Mouse (Mus musculus) hindbrain, embryonic 16.5 days (tissue): Measurements from ENCODE around the gene Mast4. TPM values are rescaled to one million over a fixed set of nuclear protein-coding genes. Genes with fewer than 3 reads are reported as not detected.

ENCODE experiments used
- ATAC-seq: fragments of 200-750 bp; cut with Nextera tagmentation; 2 replicates; pipeline ENCODE4 v1.8.0; 2017; ENCODE audit warnings: moderate TSS enrichment, moderate library complexity
- H3K27ac ChIP-seq: fragments of 300-500 bp; sonication (generic); 2 replicates; pipeline ENCODE4 v1.5.1; 2014; ENCODE audit warnings: low read depth, mild to moderate bottlenecking, control low read depth, low read length, moderate library complexity
- H3K27me3 ChIP-seq: fragments of 300-500 bp; sonication (generic); replicated peaks from 2 replicates; pipeline ENCODE4 v1.6.1; 2014; ENCODE audit warnings: low read length; ENCODE audit not compliant: control insufficient read depth, insufficient read depth
- H3K36me3 ChIP-seq: fragments of 300-500 bp; sonication (generic); 2 replicates; pipeline ENCODE4 v1.6.1; 2014; ENCODE audit warnings: mild to moderate bottlenecking, low read length, moderate library complexity, mixed read lengths; ENCODE audit not compliant: control insufficient read depth, insufficient read depth
- H3K4me1 ChIP-seq: fragments of 300-500 bp; sonication (generic); 2 replicates; pipeline ENCODE4 v1.6.1; 2014; ENCODE audit warnings: low read depth, low read length; ENCODE audit not compliant: control insufficient read depth, insufficient read depth
- H3K4me2 ChIP-seq: fragments of 300-500 bp; sonication (generic); 2 replicates; pipeline ENCODE4 v1.6.1; 2014; ENCODE audit warnings: mild to moderate bottlenecking, low read length, control low read depth, moderate library complexity
- H3K4me3 ChIP-seq: fragments of 300-500 bp; sonication (generic); 2 replicates; pipeline ENCODE4 v1.5.1; 2014; ENCODE audit warnings: mild to moderate bottlenecking, low read length, control low read depth, moderate library complexity
- H3K9ac ChIP-seq: fragments of 300-500 bp; sonication (generic); 2 replicates; pipeline ENCODE4 v1.6.1; 2014; ENCODE audit warnings: low read depth, mild to moderate bottlenecking, control low read depth, low read length, moderate library complexity
- H3K9me3 ChIP-seq: fragments of 300-500 bp; sonication (generic); 2 replicates; pipeline ENCODE4 v1.6.1; 2014; ENCODE audit warnings: mild to moderate bottlenecking, low read length, moderate library complexity; ENCODE audit not compliant: control insufficient read depth
- WGBS: fragments of 180-500 bp; shearing (Covaris S2); extraction: QIAGEN DNeasy Blood & Tissue Kit; methylation state at CpG from one replicate; pipeline ENCODE4 v1.1.7; 2014; 5-methylcytosine and 5-hydroxymethylcytosine counted together
- polyA plus RNA-seq: library from polyadenylated mRNA; unstranded; fragments of >200 nt; fragmentation: Nextera tagmentation; extraction: Ambion mirVana; gene quantifications from 2 replicates; pipeline ENCODE4 v1.2.1, GENCODE M21; 2015

Mast4 gene
- polyA plus RNA-seq, 1 experiment from 2014 or later = 24.6 TPM

- no peaks in the 10 kb centered on the region; the same call in 1 of the 2 replicates for H3K4me1 ChIP-seq
- ATAC-seq = no peak
- no peaks in the 10 kb centered on the region for H3K27me3 ChIP-seq
- no peaks in the 10 kb centered on the region for H3K36me3 ChIP-seq
- no peaks in the 10 kb centered on the region for H3K9me3 ChIP-seq
- H3K9ac ChIP-seq = no peak overlapping the region
- WGBS = 75% methylated on average over 2 of the region's 2 CpGs
- H3K4me2 ChIP-seq = no peak overlapping the region
- H3K27ac ChIP-seq = no peak overlapping the region
- H3K4me3 ChIP-seq = no peak overlapping the region
Measured at GRCm38 (mm10) chr13:103131781-103132180, 202.5 kb downstream of the Mast4 start.

- no peaks in the 10 kb centered on the region for H3K9me3 ChIP-seq
- 42% methylated on average over 6 of the region's 6 CpGs for WGBS
- H3K4me3 ChIP-seq = no peak overlapping the region
- ATAC-seq = no peak
- no peaks in the 10 kb centered on the region for H3K36me3 ChIP-seq
- no peak overlapping the region for H3K4me2 ChIP-seq
- no peak overlapping the region for H3K9ac ChIP-seq
- H3K4me1 ChIP-seq = no peaks in the 10 kb centered on the region
- H3K27me3 ChIP-seq = no peaks in the 10 kb centered on the region
- H3K27ac ChIP-seq = no peak overlapping the region
Measured at GRCm38 (mm10) chr13:103129130-103129797, 205.0 kb downstream of the Mast4 start.

DNA sequence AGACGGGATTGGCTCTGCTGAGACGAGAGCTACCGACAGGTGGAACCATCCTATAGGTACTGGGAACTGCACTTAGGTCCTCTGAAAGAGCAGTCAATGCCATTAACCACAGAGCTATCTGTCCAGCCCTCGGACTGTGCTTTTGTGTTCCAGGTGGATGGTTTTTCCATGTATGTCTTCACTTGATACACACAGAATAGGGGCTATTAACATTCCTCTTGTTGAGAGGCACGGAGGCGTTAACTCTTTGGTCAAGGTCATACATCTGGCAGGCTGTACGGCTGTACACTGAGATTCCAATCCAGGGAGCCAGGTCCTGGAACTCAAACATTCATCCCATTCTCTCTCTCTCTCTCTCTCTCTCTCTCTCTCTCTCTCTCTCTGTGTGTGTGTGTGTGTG lies 205.6 kb downstream of the Mast4 start:
- no peaks in the 10 kb centered on the region for H3K27me3 ChIP-seq
- H3K9me3 ChIP-seq = no peaks in the 10 kb centered on the region
- no peaks in the 10 kb centered on the region for H3K36me3 ChIP-seq
- H3K4me1 ChIP-seq = no peaks in the 10 kb centered on the region
- no peak overlapping the region for H3K27ac ChIP-seq
- H3K4me3 ChIP-seq = no peak overlapping the region
- no peak for ATAC-seq
- no peak overlapping the region for H3K4me2 ChIP-seq
- no peak overlapping the region for H3K9ac ChIP-seq
- 57% methylated on average over 7 of the region's 7 CpGs for WGBS

DNA sequence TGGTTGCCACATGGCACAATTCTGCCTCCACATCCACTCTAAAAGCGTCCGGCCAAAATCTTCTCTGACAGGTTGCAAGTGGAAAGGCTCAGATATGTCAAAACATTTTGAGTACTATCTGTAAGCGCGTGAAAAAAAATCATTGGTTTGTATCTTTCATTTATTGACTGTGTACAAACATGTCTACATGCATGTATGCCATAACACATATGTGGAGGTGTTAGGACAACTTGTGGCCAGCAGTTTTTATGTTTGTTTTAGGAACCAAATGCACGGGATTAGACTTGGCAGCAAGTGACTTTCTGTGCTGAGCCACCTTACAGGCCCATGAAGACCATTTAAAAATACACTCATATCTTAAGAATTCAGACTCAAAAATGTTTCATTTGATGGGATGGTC lies 206.7 kb downstream of the Mast4 start:
- no peaks in the 10 kb centered on the region for H3K27me3 ChIP-seq
- H3K9ac ChIP-seq = no peak overlapping the region
- WGBS = 93% methylated on average over 5 of the region's 5 CpGs
- no peaks in the 10 kb centered on the region for H3K36me3 ChIP-seq
- no peak overlapping the region for H3K27ac ChIP-seq
- H3K4me2 ChIP-seq = no peak overlapping the region
- no peak overlapping the region for H3K4me3 ChIP-seq
- no peak for ATAC-seq
- no peaks in the 10 kb centered on the region for H3K4me1 ChIP-seq
- no peaks in the 10 kb centered on the region for H3K9me3 ChIP-seq

- Histone ChIP-seq H3K4me1 (peaks cover 7% of the 10 kb centered on the region), H3K27me3 (no peaks in the 10 kb centered on the region), H3K36me3 (no peaks in the 10 kb centered on the region), H3K4me3 (no peak overlapping the region), H3K9me3 (no peaks in the 10 kb centered on the region), H3K9ac (no peak overlapping the region), H3K27ac (no peak overlapping the region), H3K4me2 (no peak overlapping the region)
- no peak for ATAC-seq
- whole genome bisulfite sequencing = 94% methylated on average over 9 of the region's 9 CpGs
Measured at GRCm38 (mm10) chr13:103123716-103124115, 210.6 kb downstream of the Mast4 start.

GRCm38 (mm10) chr13:103121796-103122792 lies 212.2 kb downstream of the Mast4 start:
- WGBS = 39% methylated on average over 22 of the region's 22 CpGs
- Histone ChIP-seq H3K4me3 (no peak overlapping the region), H3K4me1 (peaks cover 7% of the 10 kb centered on the region), H3K27me3 (no peaks in the 10 kb centered on the region), H3K27ac (no peak overlapping the region), H3K4me2 (peak overlapping the region; percentile 19; the same call in 1 of the 2 replicates), H3K9ac (no peak overlapping the region), H3K9me3 (no peaks in the 10 kb centered on the region), H3K36me3 (no peaks in the 10 kb centered on the region)
- ATAC-seq = peak; percentile 63

DNA sequence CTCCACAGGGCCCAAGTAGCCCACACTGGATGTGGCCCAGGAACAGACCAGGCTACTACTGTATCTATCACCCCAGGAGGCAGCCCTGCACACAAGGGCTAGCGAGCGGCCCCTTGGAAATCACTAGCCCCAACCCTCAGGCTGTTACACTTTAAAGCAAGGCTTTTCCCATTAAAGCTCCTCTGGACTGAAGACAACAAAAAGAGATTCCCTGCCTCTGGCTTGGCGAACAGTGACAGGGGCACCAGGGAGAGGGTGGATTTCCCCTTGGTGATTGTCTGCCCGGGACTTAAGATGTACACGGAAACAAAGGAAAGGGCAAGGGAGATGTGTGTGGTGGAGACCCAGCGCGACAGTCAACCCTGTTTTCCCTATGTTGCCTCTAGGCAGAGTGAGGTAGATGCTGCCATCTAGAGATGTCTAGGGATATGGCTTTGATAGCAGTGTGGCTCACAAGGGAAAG lies 213.6 kb downstream of the Mast4 start:
- H3K4me1 ChIP-seq = peaks cover 7% of the 10 kb centered on the region
- H3K4me2 ChIP-seq = peak overlapping the region; percentile 54
- H3K27ac ChIP-seq = no peak overlapping the region
- no peak overlapping the region for H3K4me3 ChIP-seq
- no peaks in the 10 kb centered on the region for H3K36me3 ChIP-seq
- peak overlapping the region; percentile 52 for H3K9ac ChIP-seq
- WGBS = 4% methylated on average over 7 of the region's 7 CpGs
- H3K9me3 ChIP-seq = no peaks in the 10 kb centered on the region
- peak; percentile 90 for ATAC-seq
- no peaks in the 10 kb centered on the region for H3K27me3 ChIP-seq

- H3K27ac ChIP-seq = no peak overlapping the region
- H3K4me3 ChIP-seq = no peak overlapping the region
- no peaks in the 10 kb centered on the region for H3K36me3 ChIP-seq
- no peaks in the 10 kb centered on the region for H3K27me3 ChIP-seq
- H3K4me1 ChIP-seq = peaks cover 8% of the 10 kb centered on the region
- ATAC-seq = no peak
- 83% methylated on average over 9 of the region's 9 CpGs for WGBS
- no peak overlapping the region for H3K9ac ChIP-seq
- H3K9me3 ChIP-seq = no peaks in the 10 kb centered on the region
- no peak overlapping the region for H3K4me2 ChIP-seq
Measured at GRCm38 (mm10) chr13:103119728-103120127, 214.6 kb downstream of the Mast4 start.

DNA sequence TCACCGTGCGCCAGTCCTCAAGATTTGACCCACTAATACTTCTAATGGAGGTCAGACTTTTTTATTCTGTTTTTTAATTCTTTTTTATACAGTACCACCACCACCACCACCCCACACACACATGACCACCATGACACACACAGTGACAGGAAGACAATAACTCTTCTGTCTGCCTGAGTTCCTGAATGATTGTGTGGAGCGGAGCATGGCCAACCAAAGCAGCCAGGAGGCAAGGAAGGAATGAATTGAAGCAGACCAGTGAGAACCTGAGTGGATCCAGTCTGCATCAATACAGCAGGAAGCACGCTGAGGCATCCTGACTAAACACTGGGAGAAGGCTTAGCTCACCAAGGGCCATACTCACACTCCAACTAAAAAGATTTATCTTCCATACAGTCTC lies 219.2 kb downstream of the Mast4 start:
- H3K4me3 ChIP-seq = no peak overlapping the region
- no peaks in the 10 kb centered on the region for H3K9me3 ChIP-seq
- 80% methylated on average over 4 of the region's 4 CpGs for WGBS
- H3K36me3 ChIP-seq = no peaks in the 10 kb centered on the region
- H3K27ac ChIP-seq = no peak overlapping the region
- no peak for ATAC-seq
- no peak overlapping the region for H3K9ac ChIP-seq
- no peak overlapping the region for H3K4me2 ChIP-seq
- H3K27me3 ChIP-seq = no peaks in the 10 kb centered on the region
- peaks cover 5% of the 10 kb centered on the region; the same call in 1 of the 2 replicates for H3K4me1 ChIP-seq
